Mouse (Mus musculus): ENCODE results near the gene Defb25. TPM values are rescaled to one million over a fixed set of nuclear protein-coding genes. Genes with fewer than 3 reads are reported as not detected.

The Defb25 gene
- polyA plus RNA-seq, 1 experiment: 0.95 TPM

Other genes with a start within 250 kb of the Defb25 start
- not detected in 2 replicates for gene Nrsn2, start 246.4 kb downstream of the Defb25 start, polyA plus RNA-seq (2012; rRNA removed)
- gene Sox12, start 225.0 kb downstream of the Defb25 start, polyA plus RNA-seq (2012; rRNA removed): 8.6 and 12.6 TPM in 2 replicates
- 8.7 and 9.7 TPM in 2 replicates for gene Zcchc3, start 208.0 kb downstream of the Defb25 start, polyA plus RNA-seq (2012; rRNA removed)
- 0.40 and 0.45 TPM in 2 replicates for gene 6820408C15Rik, start 207.5 kb downstream of the Defb25 start, polyA plus RNA-seq (2012; rRNA removed)
- not detected in 2 replicates for gene Defb23, start 158.4 kb downstream of the Defb25 start, polyA plus RNA-seq (2012; rRNA removed)
- not detected in 2 replicates for gene Defb20, start 146.0 kb downstream of the Defb25 start, polyA plus RNA-seq (2012; rRNA removed)
- gene Defb22, start 132.9 kb downstream of the Defb25 start, polyA plus RNA-seq (2012; rRNA removed): not detected in 2 replicates
- gene Defb26, start 111.4 kb downstream of the Defb25 start, polyA plus RNA-seq (2012; rRNA removed): not detected in 2 replicates
- not detected in 2 replicates for gene Defb28, start 104.8 kb downstream of the Defb25 start, polyA plus RNA-seq (2012; rRNA removed)
- gene Defb29, start 83.0 kb downstream of the Defb25 start, polyA plus RNA-seq (2012; rRNA removed): not detected in 2 replicates
- not detected in 2 replicates for gene Gm17416, start 53.7 kb downstream of the Defb25 start, polyA plus RNA-seq (2012; rRNA removed)
- not detected in 2 replicates for gene Defb21, start 50.3 kb downstream of the Defb25 start, polyA plus RNA-seq (2012; rRNA removed)
- gene Defb19, start 42.7 kb downstream of the Defb25 start, polyA plus RNA-seq (2012; rRNA removed): not detected in 2 replicates
- 0.21 TPM in 1 of 2 replicates, not detected in the other for gene Defb45, start 23.7 kb downstream of the Defb25 start, polyA plus RNA-seq (2012; rRNA removed)
- gene Defb36, start 18.7 kb downstream of the Defb25 start, polyA plus RNA-seq (2012; rRNA removed): not detected in 2 replicates
- 9.4 and 11.7 TPM in 2 replicates for gene Rem1, start 3.9 kb upstream of the Defb25 start, polyA plus RNA-seq (2012; rRNA removed)
- 64.3 and 67.2 TPM in 2 replicates for gene H13, start 46.4 kb upstream of the Defb25 start, polyA plus RNA-seq (2012; rRNA removed)
- 17.1 and 17.8 TPM in 2 replicates for gene Mcts2, start 64.0 kb upstream of the Defb25 start, polyA plus RNA-seq (2012; rRNA removed)
- 416 and 633 TPM in 2 replicates for gene Id1, start 113.2 kb upstream of the Defb25 start, polyA plus RNA-seq (2012; rRNA removed)
- gene Cox4i2, start 131.1 kb upstream of the Defb25 start, polyA plus RNA-seq (2012; rRNA removed): 9.6 and 10.0 TPM in 2 replicates
- 76.7 and 88.6 TPM in 2 replicates for gene Bcl2l1, start 208.7 kb upstream of the Defb25 start, polyA plus RNA-seq (2012; rRNA removed)
- 3.0 and 3.2 TPM in 2 replicates for gene Tpx2, start 224.9 kb upstream of the Defb25 start, polyA plus RNA-seq (2012; rRNA removed)

Measured in urinary bladder, adult 2 months (tissue).